Mouse (Mus musculus): ENCODE measurements around the gene Utp3. TPM values are rescaled to one million over a fixed set of nuclear protein-coding genes. Genes with fewer than 3 reads are reported as not detected.
"Not testable (repeated sequence)": the region's sequence is repeated elsewhere in the genome, so short reads cannot be mapped to it uniquely, and the experiment has no call there.

Gene Utp3
- polyA plus RNA-seq, 1 experiment from 2014 or later = 55.3 TPM

DNA sequence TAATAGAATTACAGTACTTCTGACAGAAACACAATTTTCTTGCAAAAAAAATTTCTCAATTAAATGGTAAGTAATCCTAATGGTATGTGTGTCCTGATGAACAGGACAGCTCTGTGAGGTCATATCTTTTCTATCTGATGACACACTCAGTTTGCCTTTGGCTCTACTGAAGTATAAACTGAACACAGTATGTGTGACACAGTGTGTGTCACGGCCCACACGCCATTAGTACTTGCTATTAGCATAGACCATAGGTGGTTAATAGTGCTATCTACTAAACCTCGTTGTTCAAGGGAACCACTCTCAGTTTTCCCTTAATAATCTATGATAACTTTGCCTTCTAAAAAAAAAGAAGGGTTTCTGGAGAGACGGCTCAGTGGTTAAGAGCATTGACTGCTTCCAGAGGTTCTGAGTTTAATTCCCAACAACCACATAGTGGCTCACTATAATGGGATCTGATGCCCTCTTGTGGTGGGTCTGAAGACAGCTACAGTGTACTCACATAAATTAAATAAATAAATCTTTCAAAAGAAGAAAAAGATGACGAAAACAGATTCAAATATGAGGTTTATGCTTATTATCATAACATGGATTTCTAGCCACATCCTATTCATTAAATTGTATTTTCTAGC is 11.5 kb upstream of the Utp3 start:
- Histone ChIP-seq H3K27me3 (replicated peaks; ENCODE audit: control insufficient read depth, insufficient read depth, low read length) (no peaks in the 10 kb centered on the region), H3K9ac (ENCODE audit: low read depth, low read length) (no peak overlapping the region), H3K4me2 (ENCODE audit: low read depth, low read length) (no peak overlapping the region), H3K4me1 (ENCODE audit: control insufficient read depth, insufficient read depth, low read length) (no peaks in the 10 kb centered on the region), H3K36me3 (ENCODE audit: control insufficient read depth, insufficient read depth, low read length) (no peaks in the 10 kb centered on the region), H3K27ac (replicated peaks; ENCODE audit: low read depth, low read length) (no peak overlapping the region), H3K4me3 (ENCODE audit: low read depth, low read length) (no peak overlapping the region), H3K9me3 (ENCODE audit: control insufficient read depth, low read length) (no peaks in the 10 kb centered on the region)
- WGBS = 58% methylated on average over 5 of the region's 5 CpGs
- DNase-seq (ENCODE audit: low spot score) (peak; percentile 68), ATAC-seq (ENCODE audit: low read depth) (peak; percentile 77)

DNA sequence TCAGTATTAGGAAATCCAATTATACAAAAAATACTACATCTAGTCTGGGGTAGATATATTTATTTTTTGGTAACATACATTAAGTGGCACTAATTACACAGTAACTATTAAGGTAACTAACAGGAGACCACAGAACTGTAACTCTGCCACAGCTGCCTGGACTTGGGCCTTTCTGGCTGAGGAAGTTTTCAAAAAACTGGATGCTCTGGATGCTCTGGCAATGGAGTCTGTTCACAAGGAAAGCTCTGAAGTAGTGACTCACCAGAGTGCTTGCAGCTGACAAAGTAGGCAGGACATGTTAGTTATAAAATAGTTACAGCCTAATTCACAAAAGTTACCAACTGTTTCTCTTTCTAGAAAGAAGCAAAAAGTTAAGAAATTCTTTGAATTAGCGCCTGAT is 9.9 kb upstream of the Utp3 start:
- DNase-seq (ENCODE audit: low spot score); H3K9me3 ChIP-seq (ENCODE audit: control insufficient read depth, low read length); H3K27me3 ChIP-seq (replicated peaks; ENCODE audit: control insufficient read depth, insufficient read depth, low read length); H3K4me3 ChIP-seq (ENCODE audit: low read depth, low read length); H3K36me3 ChIP-seq (ENCODE audit: control insufficient read depth, insufficient read depth, low read length); H3K27ac ChIP-seq (replicated peaks; ENCODE audit: low read depth, low read length); H3K4me1 ChIP-seq (ENCODE audit: control insufficient read depth, insufficient read depth, low read length); H3K4me2 ChIP-seq (ENCODE audit: low read depth, low read length); H3K9ac ChIP-seq (ENCODE audit: low read depth, low read length); ATAC-seq (ENCODE audit: low read depth): not testable (repeated sequence)
- 88% methylated on average over 1 of the region's 1 CpGs for WGBS

DNA sequence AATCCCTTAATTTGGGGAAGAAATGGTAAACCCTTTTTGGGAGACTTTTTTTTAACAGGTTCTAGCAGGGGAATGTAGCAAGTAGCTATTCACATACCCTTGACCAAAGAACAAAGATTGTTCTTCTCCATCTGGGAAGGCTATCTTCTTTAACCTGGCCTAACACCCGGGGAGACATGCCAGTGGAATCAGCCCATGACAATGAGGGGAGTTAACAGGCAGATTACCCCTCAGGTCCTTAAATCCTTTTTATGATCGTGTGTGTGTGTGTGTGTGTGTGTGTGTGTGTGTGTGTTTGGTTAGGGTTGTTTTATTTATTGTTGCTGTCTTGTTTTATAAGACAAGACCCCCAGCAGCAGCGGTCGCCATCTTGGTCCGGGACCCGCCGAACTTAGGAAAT is 8.7 kb upstream of the Utp3 start:
- Histone ChIP-seq H3K9ac (ENCODE audit: low read depth, low read length) (no peak overlapping the region), H3K27me3 (replicated peaks; ENCODE audit: control insufficient read depth, insufficient read depth, low read length) (no peaks in the 10 kb centered on the region), H3K4me2 (ENCODE audit: low read depth, low read length) (no peak overlapping the region), H3K4me3 (ENCODE audit: low read depth, low read length) (no peak overlapping the region), H3K36me3 (ENCODE audit: control insufficient read depth, insufficient read depth, low read length) (no peaks in the 10 kb centered on the region), H3K9me3 (ENCODE audit: control insufficient read depth, low read length) (no peaks in the 10 kb centered on the region), H3K27ac (replicated peaks; ENCODE audit: low read depth, low read length) (no peak overlapping the region), H3K4me1 (ENCODE audit: control insufficient read depth, insufficient read depth, low read length) (no peaks in the 10 kb centered on the region)
- ATAC-seq (ENCODE audit: low read depth) = no peak
- WGBS = 84% methylated on average over 7 of the region's 7 CpGs
- DNase-seq (ENCODE audit: low spot score) = no peak

DNA sequence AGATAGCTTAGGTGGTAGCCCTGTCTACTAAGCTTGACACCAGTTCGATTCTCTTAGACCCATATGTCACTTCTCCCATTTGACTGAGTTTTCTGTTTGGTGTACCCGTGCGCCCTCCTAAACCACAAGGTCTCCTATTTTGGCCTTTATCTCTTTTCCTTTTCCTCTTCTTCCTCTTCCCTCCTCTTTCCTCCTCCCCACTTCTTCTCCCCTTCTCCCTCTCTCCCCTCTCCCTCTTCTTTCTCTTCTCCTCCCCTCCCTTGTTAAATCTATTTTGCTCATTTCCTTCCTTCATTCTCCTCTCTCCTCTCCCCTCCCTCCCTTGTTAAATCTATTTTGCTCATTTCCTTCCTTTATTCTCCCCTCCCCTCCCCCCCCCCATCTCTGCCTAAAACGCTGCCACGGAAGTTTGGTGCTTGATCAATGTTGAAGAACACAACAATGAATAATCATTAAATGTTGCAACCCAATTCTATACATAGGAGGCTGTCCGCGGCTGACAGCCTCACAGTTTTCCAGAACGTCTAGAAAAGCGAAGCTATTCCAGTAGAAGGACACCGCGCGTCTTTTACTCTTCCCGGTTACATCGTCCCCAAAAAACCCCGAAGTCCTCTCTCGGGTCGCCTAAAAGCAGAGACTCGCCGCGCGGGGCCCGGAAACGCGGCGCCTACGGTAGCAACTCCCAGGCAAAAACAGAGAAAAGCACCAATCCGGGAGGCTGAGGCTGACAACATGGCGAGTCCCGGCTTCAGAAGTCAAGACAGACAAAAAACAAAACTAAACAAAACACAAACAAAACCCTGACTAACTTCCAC is 784 bp upstream of the Utp3 start:
- no peaks in the 10 kb centered on the region for H3K36me3 ChIP-seq (ENCODE audit: control insufficient read depth, insufficient read depth, low read length)
- peak overlapping the region; percentile 61 for H3K4me2 ChIP-seq (ENCODE audit: low read depth, low read length)
- peak overlapping the region; percentile 97 for H3K27ac ChIP-seq (replicated peaks; ENCODE audit: low read depth, low read length)
- DNase-seq (ENCODE audit: low spot score) = no peak
- H3K9me3 ChIP-seq (ENCODE audit: control insufficient read depth, low read length) = no peaks in the 10 kb centered on the region
- ATAC-seq (ENCODE audit: low read depth) = peak; percentile 65
- H3K4me3 ChIP-seq (ENCODE audit: low read depth, low read length) = peak overlapping the region; percentile 87
- no peaks in the 10 kb centered on the region for H3K27me3 ChIP-seq (replicated peaks; ENCODE audit: control insufficient read depth, insufficient read depth, low read length)
- peak overlapping the region; percentile 96 for H3K9ac ChIP-seq (ENCODE audit: low read depth, low read length)
- H3K4me1 ChIP-seq (ENCODE audit: control insufficient read depth, insufficient read depth, low read length) = peaks cover 14% of the 10 kb centered on the region
- WGBS = 9% methylated on average over 29 of the region's 29 CpGs

DNA sequence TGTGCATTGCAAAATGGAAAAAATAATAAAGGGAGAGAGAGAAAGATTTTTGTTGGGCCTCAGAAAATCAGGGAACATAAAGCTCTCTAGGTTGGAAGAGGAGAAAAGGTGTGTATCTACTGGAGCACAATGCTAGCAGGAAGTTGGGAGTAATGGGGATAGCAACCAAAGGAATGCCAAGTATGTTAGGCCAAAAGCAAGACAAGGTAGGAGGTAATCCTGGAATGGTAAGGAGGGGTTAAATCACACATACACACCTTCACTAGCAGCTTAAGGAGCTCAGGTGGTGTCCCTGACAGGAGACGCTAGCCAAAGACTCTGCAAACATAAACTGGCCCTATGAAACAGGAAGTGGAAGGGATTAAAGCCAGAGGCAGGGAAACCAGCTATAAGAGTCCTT is 4.7 kb downstream of the Utp3 start:
- 46% methylated on average over 1 of the region's 1 CpGs for WGBS
- no peaks in the 10 kb centered on the region for H3K36me3 ChIP-seq (ENCODE audit: control insufficient read depth, insufficient read depth, low read length)
- no peaks in the 10 kb centered on the region for H3K27me3 ChIP-seq (replicated peaks; ENCODE audit: control insufficient read depth, insufficient read depth, low read length)
- DNase-seq (ENCODE audit: low spot score) = no peak
- H3K4me2 ChIP-seq (ENCODE audit: low read depth, low read length) = no peak overlapping the region
- no peak overlapping the region for H3K9ac ChIP-seq (ENCODE audit: low read depth, low read length)
- H3K27ac ChIP-seq (replicated peaks; ENCODE audit: low read depth, low read length) = no peak overlapping the region
- H3K9me3 ChIP-seq (ENCODE audit: control insufficient read depth, low read length) = no peaks in the 10 kb centered on the region
- no peak for ATAC-seq (ENCODE audit: low read depth)
- no peak overlapping the region for H3K4me3 ChIP-seq (ENCODE audit: low read depth, low read length)
- peaks cover 17% of the 10 kb centered on the region for H3K4me1 ChIP-seq (ENCODE audit: control insufficient read depth, insufficient read depth, low read length)

DNA sequence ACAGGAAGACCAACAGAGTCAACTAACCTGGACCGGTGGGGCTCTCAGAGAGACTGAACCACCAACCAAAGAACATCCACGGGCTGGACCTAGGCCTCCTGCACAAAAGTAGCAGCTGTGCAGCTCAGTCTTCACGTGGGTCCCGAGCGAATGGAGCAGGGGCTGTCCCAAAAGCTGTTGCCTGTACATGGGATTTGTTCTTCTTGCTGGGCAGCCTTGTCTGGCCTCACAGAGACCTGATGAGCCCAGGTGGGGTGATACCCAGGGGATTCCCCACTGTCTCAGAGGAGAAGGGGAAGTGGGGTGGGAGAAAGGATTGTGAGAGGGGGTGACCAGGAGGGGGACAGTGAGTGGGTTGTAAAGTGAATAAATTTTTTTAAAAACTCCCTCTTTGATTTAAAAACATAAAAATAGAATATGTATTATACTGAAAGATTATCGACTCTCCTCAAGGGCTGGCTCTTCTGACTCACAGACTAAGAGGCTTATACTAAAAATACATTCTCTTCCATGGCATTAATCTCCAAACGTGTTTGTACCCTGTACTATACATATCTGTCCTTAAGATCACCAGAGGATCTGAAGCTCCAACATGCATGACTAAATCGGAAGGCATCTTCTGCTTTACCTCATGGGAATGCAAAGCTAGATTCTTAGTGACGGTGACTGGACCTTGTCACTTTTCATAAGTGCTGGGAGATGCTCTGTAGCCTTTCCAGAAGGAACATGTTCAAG is 7.0 kb downstream of the Utp3 start:
- Histone ChIP-seq H3K9me3 (ENCODE audit: control insufficient read depth, low read length) (no peaks in the 10 kb centered on the region), H3K27ac (replicated peaks; ENCODE audit: low read depth, low read length) (no peak overlapping the region), H3K4me3 (ENCODE audit: low read depth, low read length) (no peak overlapping the region), H3K36me3 (ENCODE audit: control insufficient read depth, insufficient read depth, low read length) (no peaks in the 10 kb centered on the region), H3K4me1 (ENCODE audit: control insufficient read depth, insufficient read depth, low read length) (peaks cover 8% of the 10 kb centered on the region), H3K27me3 (replicated peaks; ENCODE audit: control insufficient read depth, insufficient read depth, low read length) (no peaks in the 10 kb centered on the region), H3K9ac (ENCODE audit: low read depth, low read length) (no peak overlapping the region), H3K4me2 (ENCODE audit: low read depth, low read length) (no peak overlapping the region)
- ATAC-seq (ENCODE audit: low read depth) (no peak), DNase-seq (ENCODE audit: low spot score) (no peak)
- 82% methylated on average over 9 of the region's 9 CpGs for WGBS

DNA sequence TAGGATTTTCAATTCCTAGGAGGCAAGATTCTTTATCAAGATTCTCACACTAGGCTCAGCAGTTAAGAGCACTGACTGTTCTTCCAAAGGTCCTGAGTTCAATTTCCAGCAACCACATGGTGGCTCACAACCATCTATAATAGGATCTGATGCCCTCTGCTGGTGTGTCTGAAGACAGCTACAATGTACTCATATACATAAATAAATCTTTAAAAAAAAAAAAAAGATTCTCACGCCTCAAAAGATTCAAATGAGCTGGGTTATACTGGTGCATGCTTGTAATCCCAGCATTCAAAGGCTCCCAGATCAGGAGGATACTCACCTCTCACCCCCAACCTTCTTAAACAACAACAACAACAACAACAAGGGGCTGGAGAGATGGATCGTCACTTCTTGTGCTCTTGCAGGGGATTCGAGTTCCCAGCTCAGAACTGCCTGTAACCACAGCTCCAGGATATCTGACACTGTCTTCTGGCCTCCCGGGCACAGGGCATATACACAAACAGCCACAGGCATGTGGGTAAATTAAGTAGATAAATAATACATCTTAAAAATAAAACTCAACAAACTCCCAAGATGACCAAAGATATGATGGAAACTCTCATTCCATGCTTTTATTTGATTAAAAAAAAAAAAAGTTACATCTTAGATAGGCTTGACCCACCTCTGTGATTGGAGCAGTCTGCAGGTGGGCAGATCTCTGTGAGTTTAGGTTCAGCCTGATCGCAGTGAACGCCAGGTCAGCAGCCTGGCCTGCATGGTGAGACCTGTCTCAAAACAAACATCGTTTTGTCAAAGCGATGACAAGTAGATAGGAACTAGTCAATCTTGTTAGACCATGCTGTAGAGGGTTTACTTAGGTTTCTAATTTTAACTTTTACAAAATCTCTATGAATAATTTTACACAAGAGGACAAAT is 8.9 kb downstream of the Utp3 start:
- Histone ChIP-seq H3K9ac (ENCODE audit: low read depth, low read length) (no peak overlapping the region), H3K4me2 (ENCODE audit: low read depth, low read length) (no peak overlapping the region), H3K4me3 (ENCODE audit: low read depth, low read length) (no peak overlapping the region), H3K27ac (replicated peaks; ENCODE audit: low read depth, low read length) (no peak overlapping the region), H3K36me3 (ENCODE audit: control insufficient read depth, insufficient read depth, low read length) (no peaks in the 10 kb centered on the region), H3K27me3 (replicated peaks; ENCODE audit: control insufficient read depth, insufficient read depth, low read length) (no peaks in the 10 kb centered on the region), H3K9me3 (ENCODE audit: control insufficient read depth, low read length) (no peaks in the 10 kb centered on the region), H3K4me1 (ENCODE audit: control insufficient read depth, insufficient read depth, low read length) (peaks cover 13% of the 10 kb centered on the region)
- WGBS = 60% methylated on average over 8 of the region's 8 CpGs
- DNase-seq (ENCODE audit: low spot score) (no peak), ATAC-seq (ENCODE audit: low read depth) (no peak)

All from embryonic facial prominence, embryonic 14.5 days (tissue).